Mouse (Mus musculus): ENCODE measurements around the gene Ccser2. TPM values are rescaled to one million over a fixed set of nuclear protein-coding genes. Genes with fewer than 3 reads are reported as not detected.

Gene Ccser2
- polyA plus RNA-seq, 1 experiment from 2014 or later = 31.1 TPM

DNA sequence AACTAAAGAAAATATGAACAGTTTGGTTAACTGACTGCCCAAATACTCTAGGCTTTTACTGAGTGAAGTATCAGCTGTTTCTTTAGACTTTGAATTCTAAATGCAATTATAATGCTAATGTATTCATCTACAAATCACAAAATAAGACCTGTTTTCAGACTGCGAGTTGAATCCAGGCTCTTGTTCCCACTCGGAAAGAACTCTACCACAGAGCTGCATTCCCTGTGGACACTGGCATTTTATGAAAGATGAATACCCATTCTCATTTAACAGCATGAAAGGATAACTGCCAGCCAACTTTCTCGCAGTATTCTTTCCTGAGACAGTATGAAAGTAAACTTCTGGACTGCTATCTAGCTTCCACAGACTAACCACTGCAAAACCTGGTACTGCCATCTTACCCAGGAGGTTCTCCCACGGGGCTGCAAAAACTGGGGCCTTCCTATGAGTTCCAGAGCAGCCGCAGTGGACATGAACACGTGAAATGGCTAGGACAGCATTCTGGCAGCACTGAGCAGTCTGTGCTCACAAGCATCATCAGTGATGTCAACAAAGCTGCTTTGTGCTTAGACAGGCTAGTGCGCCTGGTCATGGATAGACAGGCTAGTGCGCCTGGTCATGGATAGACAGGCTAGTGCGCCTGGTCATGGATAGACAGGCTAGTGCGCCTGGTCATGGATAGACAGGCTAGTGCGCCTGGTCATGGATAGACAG is 62.6 kb downstream of the Ccser2 start:
- Histone ChIP-seq H3K4me1 (replicated peaks; ENCODE audit: control insufficient read depth, insufficient read depth, low read length) (no peaks in the 10 kb centered on the region), H3K36me3 (ENCODE audit: control insufficient read depth, insufficient read depth, low read length) (peaks cover 9% of the 10 kb centered on the region; the same call in 1 of the 2 replicates), H3K27ac (ENCODE audit: low read depth) (no peak overlapping the region), H3K9me3 (ENCODE audit: control insufficient read depth, low read length) (no peaks in the 10 kb centered on the region), H3K4me3 (ENCODE audit: low read depth, low read length) (no peak overlapping the region), H3K27me3 (replicated peaks; ENCODE audit: control insufficient read depth, insufficient read depth, low read length) (no peaks in the 10 kb centered on the region), H3K9ac (ENCODE audit: low read length) (no peak overlapping the region), H3K4me2 (ENCODE audit: low read length) (no peak overlapping the region)
- DNase-seq (ENCODE audit: low spot score) = no peak
- ATAC-seq (replicated peaks; ENCODE audit: low FRiP score, low TSS enrichment, low read depth) = no peak
- WGBS = 86% methylated on average over 9 of the region's 11 CpGs

DNA sequence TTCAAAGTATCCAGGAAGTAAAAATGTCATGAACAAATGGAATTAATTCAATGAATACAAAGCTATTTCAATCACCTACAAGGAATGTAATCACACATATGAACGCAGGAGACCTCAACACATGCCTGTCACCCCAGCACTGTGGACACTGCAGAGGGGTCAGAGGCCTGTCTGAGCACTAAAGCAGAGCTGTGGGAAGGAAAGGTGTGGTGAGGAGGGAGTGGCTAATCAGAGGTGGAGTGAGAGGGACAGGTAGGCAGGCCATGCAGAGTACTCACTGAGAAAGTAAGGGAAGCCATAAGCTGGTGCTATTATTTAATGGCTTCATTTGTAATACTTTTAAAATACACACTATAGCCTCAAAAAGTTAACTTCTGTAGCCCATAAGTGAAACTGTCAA is 64.4 kb downstream of the Ccser2 start:
- Histone ChIP-seq H3K27ac (ENCODE audit: low read depth) (no peak overlapping the region), H3K4me2 (ENCODE audit: low read length) (no peak overlapping the region), H3K27me3 (replicated peaks; ENCODE audit: control insufficient read depth, insufficient read depth, low read length) (no peaks in the 10 kb centered on the region), H3K36me3 (ENCODE audit: control insufficient read depth, insufficient read depth, low read length) (peaks cover 14% of the 10 kb centered on the region), H3K9me3 (ENCODE audit: control insufficient read depth, low read length) (no peaks in the 10 kb centered on the region), H3K9ac (ENCODE audit: low read length) (no peak overlapping the region), H3K4me3 (ENCODE audit: low read depth, low read length) (no peak overlapping the region), H3K4me1 (replicated peaks; ENCODE audit: control insufficient read depth, insufficient read depth, low read length) (no peaks in the 10 kb centered on the region)
- DNase-seq (ENCODE audit: low spot score) (no peak), ATAC-seq (replicated peaks; ENCODE audit: low FRiP score, low TSS enrichment, low read depth) (no peak)
- 88% methylated on average over 1 of the region's 1 CpGs for WGBS

DNA sequence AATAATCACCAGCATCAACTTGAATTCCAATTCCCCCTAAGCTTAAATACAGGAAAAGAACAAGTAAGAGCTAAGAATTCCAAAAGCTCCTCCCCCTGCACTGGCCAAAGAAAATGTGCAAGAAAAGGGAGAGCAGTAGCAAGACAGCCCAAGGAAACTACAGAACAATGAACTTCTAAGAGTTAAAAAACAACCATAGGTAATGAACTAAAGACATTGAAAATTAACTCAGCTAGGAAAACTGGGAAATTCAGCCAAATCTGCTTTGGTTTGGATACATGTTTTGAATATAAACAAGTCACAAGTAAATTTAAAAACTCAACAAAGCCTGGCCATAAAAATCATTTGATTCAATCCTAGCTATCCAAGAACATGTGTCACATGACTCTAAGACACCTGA is 67.7 kb downstream of the Ccser2 start:
- DNase-seq (ENCODE audit: low spot score) (no peak), ATAC-seq (replicated peaks; ENCODE audit: low FRiP score, low TSS enrichment, low read depth) (no peak)
- no peaks in the 10 kb centered on the region for H3K9me3 ChIP-seq (ENCODE audit: control insufficient read depth, low read length)
- peaks cover 8% of the 10 kb centered on the region for H3K36me3 ChIP-seq (ENCODE audit: control insufficient read depth, insufficient read depth, low read length)
- no peak overlapping the region for H3K9ac ChIP-seq (ENCODE audit: low read length)
- no peaks in the 10 kb centered on the region for H3K4me1 ChIP-seq (replicated peaks; ENCODE audit: control insufficient read depth, insufficient read depth, low read length)
- H3K4me2 ChIP-seq (ENCODE audit: low read length) = no peak overlapping the region
- H3K27ac ChIP-seq (ENCODE audit: low read depth) = no peak overlapping the region
- no peak overlapping the region for H3K4me3 ChIP-seq (ENCODE audit: low read depth, low read length)
- H3K27me3 ChIP-seq (replicated peaks; ENCODE audit: control insufficient read depth, insufficient read depth, low read length) = no peaks in the 10 kb centered on the region

DNA sequence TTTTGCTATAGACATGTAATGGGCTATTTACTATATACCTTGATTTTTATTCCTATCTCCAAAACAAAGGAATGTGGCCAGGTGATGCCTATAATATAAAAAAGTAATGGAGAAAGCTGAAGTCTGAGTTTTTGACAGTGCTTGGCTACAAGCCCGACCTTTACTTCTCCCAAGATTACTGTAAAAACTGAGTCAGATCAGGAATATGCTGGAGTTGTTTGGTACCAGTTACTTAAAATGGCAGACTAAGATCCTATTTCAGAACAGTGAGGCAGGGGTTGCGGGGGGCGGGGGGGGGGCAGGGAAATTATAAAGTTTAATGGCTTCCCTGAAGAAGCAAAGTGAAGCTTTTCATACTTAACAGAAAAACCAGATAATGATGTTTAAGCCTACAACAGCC is 73.9 kb downstream of the Ccser2 start:
- DNase-seq (ENCODE audit: low spot score) (no peak), ATAC-seq (replicated peaks; ENCODE audit: low FRiP score, low TSS enrichment, low read depth) (no peak)
- no peak overlapping the region for H3K9ac ChIP-seq (ENCODE audit: low read length)
- no peaks in the 10 kb centered on the region for H3K9me3 ChIP-seq (ENCODE audit: control insufficient read depth, low read length)
- H3K4me1 ChIP-seq (replicated peaks; ENCODE audit: control insufficient read depth, insufficient read depth, low read length) = no peaks in the 10 kb centered on the region
- H3K4me3 ChIP-seq (ENCODE audit: low read depth, low read length) = no peak overlapping the region
- no peaks in the 10 kb centered on the region for H3K27me3 ChIP-seq (replicated peaks; ENCODE audit: control insufficient read depth, insufficient read depth, low read length)
- peaks cover 7% of the 10 kb centered on the region for H3K36me3 ChIP-seq (ENCODE audit: control insufficient read depth, insufficient read depth, low read length)
- 94% methylated on average over 3 of the region's 3 CpGs for WGBS
- H3K4me2 ChIP-seq (ENCODE audit: low read length) = no peak overlapping the region
- no peak overlapping the region for H3K27ac ChIP-seq (ENCODE audit: low read depth)

DNA sequence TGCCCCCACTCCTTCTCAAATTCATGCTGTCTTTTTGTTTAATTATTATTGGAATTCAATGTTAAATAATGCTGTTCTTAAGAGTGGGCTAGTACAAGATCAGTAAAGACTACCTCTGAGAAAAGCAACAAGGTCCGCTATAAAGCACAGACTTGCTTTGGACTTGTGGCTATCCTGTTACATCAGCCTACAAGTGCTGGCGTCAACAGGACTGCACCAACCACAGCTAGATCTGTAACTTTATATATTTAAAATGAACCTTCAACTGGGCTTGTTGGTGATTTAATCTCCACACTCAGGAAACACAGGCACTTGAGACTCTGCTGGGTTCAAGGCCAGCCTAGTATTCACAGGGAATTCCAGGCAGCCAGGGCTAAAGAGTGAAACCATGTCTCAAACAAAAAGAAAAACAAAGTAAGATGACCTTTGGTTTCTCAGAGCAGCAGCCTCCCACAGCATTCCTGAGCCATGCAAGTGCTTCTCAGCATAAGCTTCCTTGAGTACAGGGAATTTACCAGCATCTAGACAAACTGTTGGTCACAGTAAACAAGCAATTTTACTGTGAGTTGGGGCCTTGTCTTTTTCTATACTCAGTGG is 75.7 kb downstream of the Ccser2 start:
- ATAC-seq (replicated peaks; ENCODE audit: low FRiP score, low TSS enrichment, low read depth) (no peak), DNase-seq (ENCODE audit: low spot score) (no peak)
- no peak overlapping the region for H3K27ac ChIP-seq (ENCODE audit: low read depth)
- H3K4me2 ChIP-seq (ENCODE audit: low read length) = no peak overlapping the region
- no peaks in the 10 kb centered on the region; the same call in 1 of the 2 replicates for H3K36me3 ChIP-seq (ENCODE audit: control insufficient read depth, insufficient read depth, low read length)
- WGBS = 57% methylated on average over 2 of the region's 2 CpGs
- H3K9ac ChIP-seq (ENCODE audit: low read length) = no peak overlapping the region
- H3K27me3 ChIP-seq (replicated peaks; ENCODE audit: control insufficient read depth, insufficient read depth, low read length) = no peaks in the 10 kb centered on the region
- H3K9me3 ChIP-seq (ENCODE audit: control insufficient read depth, low read length) = no peaks in the 10 kb centered on the region
- H3K4me3 ChIP-seq (ENCODE audit: low read depth, low read length) = no peak overlapping the region
- no peaks in the 10 kb centered on the region for H3K4me1 ChIP-seq (replicated peaks; ENCODE audit: control insufficient read depth, insufficient read depth, low read length)

DNA sequence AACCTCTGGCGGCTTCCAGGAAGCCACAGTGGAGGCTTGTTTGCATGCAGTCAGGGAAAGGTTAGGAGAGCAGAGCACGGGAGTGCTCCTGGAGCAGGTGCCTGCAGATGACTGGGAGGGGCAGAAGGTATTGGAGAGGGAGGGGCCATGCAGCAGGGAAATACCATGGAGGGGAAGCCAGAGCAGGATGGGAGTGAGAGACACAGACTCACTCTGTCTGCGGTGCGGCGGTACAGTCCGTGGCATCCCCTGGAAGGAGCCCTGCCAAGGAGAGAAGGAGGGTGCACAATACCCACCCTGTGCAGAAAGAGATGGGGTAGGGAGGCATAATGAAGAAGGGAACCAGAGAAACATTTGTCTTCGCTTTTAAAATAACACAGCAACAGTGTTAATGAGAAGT is 78.4 kb downstream of the Ccser2 start:
- H3K36me3 ChIP-seq (ENCODE audit: control insufficient read depth, insufficient read depth, low read length) = 0 out of 2 replicates have a peak, but pooled peaks cover 1% of the 10 kb centered on the region
- no peak overlapping the region for H3K9ac ChIP-seq (ENCODE audit: low read length)
- H3K27me3 ChIP-seq (replicated peaks; ENCODE audit: control insufficient read depth, insufficient read depth, low read length) = no peaks in the 10 kb centered on the region
- DNase-seq (ENCODE audit: low spot score) = no peak
- WGBS = 71% methylated on average over 7 of the region's 7 CpGs
- no peak overlapping the region for H3K27ac ChIP-seq (ENCODE audit: low read depth)
- H3K4me2 ChIP-seq (ENCODE audit: low read length) = no peak overlapping the region
- H3K4me1 ChIP-seq (replicated peaks; ENCODE audit: control insufficient read depth, insufficient read depth, low read length) = no peaks in the 10 kb centered on the region
- 0 out of 2 replicates have a peak, but pooled peaks have one; percentile 27 for ATAC-seq (replicated peaks; ENCODE audit: low FRiP score, low TSS enrichment, low read depth)
- no peaks in the 10 kb centered on the region for H3K9me3 ChIP-seq (ENCODE audit: control insufficient read depth, low read length)
- H3K4me3 ChIP-seq (ENCODE audit: low read depth, low read length) = no peak overlapping the region

DNA sequence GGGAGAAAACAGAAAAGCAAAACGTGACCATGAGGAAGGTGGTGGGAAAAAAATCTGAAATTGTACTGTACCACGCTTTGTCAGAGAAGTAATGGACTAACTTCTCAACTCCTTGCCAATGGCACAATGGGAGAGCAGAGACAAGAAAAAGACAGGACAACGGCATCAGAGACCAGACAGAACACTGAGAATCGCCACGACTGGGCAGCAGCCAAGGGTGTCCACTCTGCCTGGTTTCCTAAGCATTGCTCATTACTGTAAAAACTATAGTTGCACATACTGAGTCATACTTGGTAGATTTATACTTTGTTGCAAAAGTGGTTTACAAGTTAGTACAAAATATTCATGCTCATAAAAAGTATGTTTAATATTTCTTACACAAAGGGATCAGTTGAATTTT is 82.9 kb downstream of the Ccser2 start:
- WGBS = 93% methylated on average over 5 of the region's 5 CpGs
- Histone ChIP-seq H3K27me3 (replicated peaks; ENCODE audit: control insufficient read depth, insufficient read depth, low read length) (no peaks in the 10 kb centered on the region), H3K9ac (ENCODE audit: low read length) (no peak overlapping the region), H3K4me3 (ENCODE audit: low read depth, low read length) (no peak overlapping the region), H3K4me1 (replicated peaks; ENCODE audit: control insufficient read depth, insufficient read depth, low read length) (no peaks in the 10 kb centered on the region), H3K4me2 (ENCODE audit: low read length) (no peak overlapping the region), H3K9me3 (ENCODE audit: control insufficient read depth, low read length) (no peaks in the 10 kb centered on the region), H3K36me3 (ENCODE audit: control insufficient read depth, insufficient read depth, low read length) (peaks cover 6% of the 10 kb centered on the region; the same call in 1 of the 2 replicates), H3K27ac (ENCODE audit: low read depth) (no peak overlapping the region)
- ATAC-seq (replicated peaks; ENCODE audit: low FRiP score, low TSS enrichment, low read depth) = no peak
- no peak for DNase-seq (ENCODE audit: low spot score)

DNA sequence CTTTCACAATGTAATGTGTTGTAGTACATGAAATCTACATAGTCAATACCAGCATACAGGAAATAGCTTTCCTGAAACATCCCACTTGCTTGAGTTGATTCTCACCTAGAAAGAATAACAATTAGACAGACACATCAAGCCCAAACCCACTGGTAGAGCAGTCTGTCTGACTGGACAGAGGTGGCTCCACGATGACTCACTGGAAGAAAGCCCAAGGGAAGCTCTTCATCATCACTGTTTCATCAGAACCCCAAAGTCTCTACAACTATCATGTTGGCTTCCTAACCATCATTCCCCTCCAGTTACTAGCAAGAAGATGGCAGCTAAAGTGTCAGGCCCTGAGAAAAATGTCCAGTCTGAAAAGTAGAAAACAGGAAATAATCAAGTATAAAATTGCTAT is 83.5 kb downstream of the Ccser2 start:
- ATAC-seq (replicated peaks; ENCODE audit: low FRiP score, low TSS enrichment, low read depth) = no peak
- Histone ChIP-seq H3K27me3 (replicated peaks; ENCODE audit: control insufficient read depth, insufficient read depth, low read length) (no peaks in the 10 kb centered on the region), H3K4me1 (replicated peaks; ENCODE audit: control insufficient read depth, insufficient read depth, low read length) (no peaks in the 10 kb centered on the region), H3K9ac (ENCODE audit: low read length) (no peak overlapping the region), H3K4me2 (ENCODE audit: low read length) (no peak overlapping the region), H3K27ac (ENCODE audit: low read depth) (no peak overlapping the region), H3K9me3 (ENCODE audit: control insufficient read depth, low read length) (no peaks in the 10 kb centered on the region), H3K4me3 (ENCODE audit: low read depth, low read length) (no peak overlapping the region), H3K36me3 (ENCODE audit: control insufficient read depth, insufficient read depth, low read length) (peaks cover 6% of the 10 kb centered on the region; the same call in 1 of the 2 replicates)
- WGBS = 96% methylated on average over 1 of the region's 1 CpGs
- no peak for DNase-seq (ENCODE audit: low spot score)

DNA sequence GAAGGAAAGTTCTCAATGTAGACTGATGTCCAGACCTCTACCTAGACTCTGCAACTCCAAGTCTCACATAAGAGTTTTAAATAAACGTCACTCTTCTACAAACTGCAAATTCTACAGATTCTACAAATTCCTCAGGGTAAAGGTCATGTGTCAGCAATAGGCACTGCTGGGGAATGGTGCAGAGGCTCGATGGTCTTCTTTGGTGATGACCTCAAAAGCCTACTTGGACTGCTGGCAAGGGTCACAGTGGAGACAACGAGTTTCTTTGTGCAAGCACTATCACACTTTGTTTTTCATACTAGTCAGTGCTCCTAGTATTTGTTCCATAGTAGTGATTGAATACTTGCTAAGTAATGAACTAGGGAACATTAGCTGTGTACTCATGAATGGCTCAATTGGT is 85.0 kb downstream of the Ccser2 start:
- peaks cover 16% of the 10 kb centered on the region for H3K36me3 ChIP-seq (ENCODE audit: control insufficient read depth, insufficient read depth, low read length)
- no peak overlapping the region for H3K27ac ChIP-seq (ENCODE audit: low read depth)
- DNase-seq (ENCODE audit: low spot score) = no peak
- no peaks in the 10 kb centered on the region for H3K9me3 ChIP-seq (ENCODE audit: control insufficient read depth, low read length)
- H3K4me2 ChIP-seq (ENCODE audit: low read length) = no peak overlapping the region
- H3K9ac ChIP-seq (ENCODE audit: low read length) = no peak overlapping the region
- ATAC-seq (replicated peaks; ENCODE audit: low FRiP score, low TSS enrichment, low read depth) = no peak
- no peaks in the 10 kb centered on the region for H3K27me3 ChIP-seq (replicated peaks; ENCODE audit: control insufficient read depth, insufficient read depth, low read length)
- no peak overlapping the region for H3K4me3 ChIP-seq (ENCODE audit: low read depth, low read length)
- H3K4me1 ChIP-seq (replicated peaks; ENCODE audit: control insufficient read depth, insufficient read depth, low read length) = no peaks in the 10 kb centered on the region
- 26% methylated on average over 3 of the region's 3 CpGs for WGBS

Data from intestine, embryonic 14.5 days (tissue).